ENCODE assay signal across 8 mouse cellular contexts in genomic region chr3:90465686-90466310, GRCm38 (mm10). TPM values are rescaled to one million over a fixed set of nuclear protein-coding genes. Genes with fewer than 3 reads are reported as not detected.
DNase-seq lines count a peak whose midpoint lies in the region; ATAC-seq and TF ChIP-seq lines count a peak whose summit lies in the region.

TSS of gene Npr1 (minus strand) at chr3:90465866.

- H3K36me3 ChIP-seq in heart, embryonic 10.5 days = no peaks in the 10 kb centered on the region
- H3K36me3 ChIP-seq in kidney, adult 2 months (ENCODE audit: control insufficient read depth, insufficient read depth, low read length) = no peaks in the 10 kb centered on the region
- no peaks in the 10 kb centered on the region for H3K36me3 ChIP-seq in lung, embryonic 14.5 days (ENCODE audit: insufficient read depth)

- peak within 1 kb of the TSS; percentile 93 for H3K4me2 ChIP-seq in lung, embryonic 14.5 days

- peaks cover 36% of the 10 kb centered on the region for H3K4me1 ChIP-seq in heart, embryonic 10.5 days
- H3K4me1 ChIP-seq in kidney, adult 2 months (ENCODE audit: control insufficient read depth, insufficient read depth, low read length) = no peaks in the 10 kb centered on the region
- peaks cover 4% of the 10 kb centered on the region; the same call in 1 of the 2 replicates for H3K4me1 ChIP-seq in lung, embryonic 14.5 days (ENCODE audit: insufficient read depth)

- peak; percentile 52 for DNase-seq in ovary, adult 18-20 months (ENCODE audit: low spot score)
- no peak for DNase-seq in ovary, postnatal 36 days (ENCODE audit: low spot score)
- peak; percentile 58 for DNase-seq in embryo, embryonic 9.5 days (ENCODE audit: extremely low spot score)
- DNase-seq in heart, embryonic 10.5 days (ENCODE audit: low spot score) = no peak
- peak; percentile 69 for DNase-seq in kidney, adult 2 months
- DNase-seq in lung, embryonic 14.5 days = peak; percentile 67
- DNase-seq in right cerebral cortex, postnatal 14 days = no peak

- H3K27me3 ChIP-seq in heart, embryonic 10.5 days (ENCODE audit: insufficient read depth, poor library complexity, severe bottlenecking) = peaks cover 57% of the 10 kb centered on the region
- H3K27me3 ChIP-seq in kidney, adult 2 months (replicated peaks; ENCODE audit: control insufficient read depth, insufficient read depth, low read length) = no peaks in the 10 kb centered on the region
- H3K27me3 ChIP-seq in lung, embryonic 14.5 days (ENCODE audit: insufficient read depth, low read length) = peaks cover 32% of the 10 kb centered on the region

- H3K4me3 ChIP-seq in heart, embryonic 10.5 days = peak within 1 kb of the TSS; percentile 67
- peak within 1 kb of the TSS; percentile 82 for H3K4me3 ChIP-seq in kidney, adult 2 months (ENCODE audit: insufficient read depth, low read depth, low read length)
- peak within 1 kb of the TSS; percentile 57 for H3K4me3 ChIP-seq in lung, embryonic 14.5 days (ENCODE audit: low read depth, low read length)

- peak; percentile 48 for TF ChIP-seq POLR2A in kidney, adult 2 months (IDR thresholded peaks at IDR 0.05; ENCODE audit: low read depth, low read length)

- peak within 1 kb of the TSS; percentile 81 for H3K27ac ChIP-seq in heart, embryonic 10.5 days
- H3K27ac ChIP-seq in kidney, adult 2 months (ENCODE audit: insufficient read depth, low read depth, low read length) = peak within 1 kb of the TSS; percentile 76
- peak within 1 kb of the TSS; percentile 50; the same call in 1 of the 2 replicates for H3K27ac ChIP-seq in lung, embryonic 14.5 days (ENCODE audit: low read depth)

- TF ChIP-seq CTCF in kidney, adult 2 months (conservative IDR thresholded peaks at IDR 0.05; ENCODE audit: insufficient read depth, insufficient read length, low read depth, low read length) = no peak
- no peak for TF ChIP-seq CTCF in lung, embryonic 14.5 days (IDR thresholded peaks at IDR 0.05; ENCODE audit: low read depth)

- H3K9ac ChIP-seq in lung, embryonic 14.5 days = peak within 1 kb of the TSS; percentile 62

- peak; percentile 65 for ATAC-seq in lung, embryonic 14.5 days (ENCODE audit: insufficient read depth)
- ATAC-seq in neutrophil, adult 5-6 weeks (ENCODE audit: extremely low read depth, insufficient number of reproducible peaks, low FRiP score, poor library complexity, severe bottlenecking) = peak; percentile 17; the same call in 1 of the 2 replicates

- whole genome bisulfite sequencing in heart, embryonic 10.5 days = under 1% methylated on average over 39 of the region's 49 CpGs
- WGBS in kidney, adult 2 months = 1% methylated on average over 40 of the region's 49 CpGs
- under 1% methylated on average over 43 of the region's 49 CpGs for WGBS in lung, embryonic 14.5 days

- no peaks in the 10 kb centered on the region for H3K9me3 ChIP-seq in heart, embryonic 10.5 days
- no peaks in the 10 kb centered on the region for H3K9me3 ChIP-seq in lung, embryonic 14.5 days (ENCODE audit: low read depth, low read length)

RNA-seq across cellular contexts. Expression of gene Npr1, which starts in this region (rescaled TPM):
- polyA plus RNA-seq in heart, embryonic 10.5 days (2016; fragmentation: Nextera tagmentation; extraction: Ambion mirVana) = 7.1 and 8.7 TPM in 2 replicates
- 51.4 and 55.4 TPM in 2 replicates for polyA plus RNA-seq in kidney, adult 2 months (2012; rRNA removed)
- polyA plus RNA-seq in lung, embryonic 14.5 days (2014; fragmentation: Nextera tagmentation; extraction: Ambion mirVana) = 17.8 and 19.3 TPM in 2 replicates
- total RNA-seq in neutrophil, adult 5-6 weeks (2017) = 0.12 TPM in 1 of 2 replicates, not detected in the other

Comparison
In these comparisons a context has a peak if more than half of its experiments do, and no peak if none do; other contexts are left out.
1. DNase-seq: peak in ovary, adult 18-20 months (single experiment), embryo, embryonic 9.5 days (single experiment), kidney, adult 2 months (single experiment) and lung, embryonic 14.5 days (single experiment); none in ovary, postnatal 36 days (single experiment), heart, embryonic 10.5 days (single experiment) and right cerebral cortex, postnatal 14 days (single experiment).
2. Peak in ATAC-seq in neutrophil, adult 5-6 weeks; RNA of the gene not detected or under 1 TPM.
3. Peak in every context shown above with its lines, with median percentiles within 50 percentile points of each other: H3K27ac ChIP-seq and H3K4me3 ChIP-seq.